ENCODE assay signal across 8 mouse cellular contexts in genomic region chrX:109013686-109014085, GRCm38 (mm10). TPM values are rescaled to one million over a fixed set of nuclear protein-coding genes. Genes with fewer than 3 reads are reported as not detected.
DNase-seq lines count a peak whose midpoint lies in the region; ATAC-seq lines count a peak whose summit lies in the region.

No protein-coding gene starts in this region.

- no peaks in the 10 kb centered on the region for H3K4me1 ChIP-seq in embryonic facial prominence, embryonic 11.5 days (ENCODE audit: control insufficient read depth, insufficient read depth, low read length)
- H3K4me1 ChIP-seq in heart, embryonic 15.5 days (replicated peaks): no peaks in the 10 kb centered on the region
- no peaks in the 10 kb centered on the region for H3K4me1 ChIP-seq in liver, embryonic 16.5 days (ENCODE audit: control insufficient read depth, low read depth, low read length)
- H3K4me1 ChIP-seq in neural tube, embryonic 14.5 days (ENCODE audit: control insufficient read depth, insufficient read depth, low read length): no peaks in the 10 kb centered on the region

- H3K27ac ChIP-seq in embryonic facial prominence, embryonic 11.5 days (replicated peaks; ENCODE audit: low read depth, low read length): no peak overlapping the region; the same call in 1 of the 2 replicates
- peak overlapping the region; percentile 78 for H3K27ac ChIP-seq in heart, embryonic 15.5 days
- 0 out of 2 replicates have a peak overlapping the region, but pooled peaks have one; percentile 2 for H3K27ac ChIP-seq in liver, embryonic 16.5 days (ENCODE audit: low read length)
- H3K27ac ChIP-seq in neural tube, embryonic 14.5 days (ENCODE audit: low read depth, low read length): no peak overlapping the region

- no peaks in the 10 kb centered on the region for H3K36me3 ChIP-seq in embryonic facial prominence, embryonic 11.5 days (replicated peaks; ENCODE audit: control insufficient read depth, insufficient read depth, low read depth, low read length)
- no peaks in the 10 kb centered on the region for H3K36me3 ChIP-seq in heart, embryonic 15.5 days
- no peaks in the 10 kb centered on the region for H3K36me3 ChIP-seq in liver, embryonic 16.5 days (ENCODE audit: control insufficient read depth, insufficient read depth)
- no peaks in the 10 kb centered on the region for H3K36me3 ChIP-seq in neural tube, embryonic 14.5 days (ENCODE audit: control insufficient read depth, insufficient read depth, low read length)

- H3K27me3 ChIP-seq in embryonic facial prominence, embryonic 11.5 days (ENCODE audit: control insufficient read depth, insufficient read depth, low read length): no peaks in the 10 kb centered on the region
- no peaks in the 10 kb centered on the region for H3K27me3 ChIP-seq in heart, embryonic 15.5 days
- H3K27me3 ChIP-seq in liver, embryonic 16.5 days (ENCODE audit: control insufficient read depth, insufficient read depth, low read depth, low read length): no peaks in the 10 kb centered on the region
- H3K27me3 ChIP-seq in neural tube, embryonic 14.5 days (ENCODE audit: control insufficient read depth, insufficient read depth, low read length): no peaks in the 10 kb centered on the region

- WGBS in embryonic facial prominence, embryonic 11.5 days: 16% methylated on average over 17 of the region's 17 CpGs
- WGBS in heart, embryonic 15.5 days: 9% methylated on average over 17 of the region's 17 CpGs
- WGBS in liver, embryonic 16.5 days (ENCODE audit: insufficient replicate concordance): 11% methylated on average over 17 of the region's 17 CpGs
- WGBS in neural tube, embryonic 14.5 days: 19% methylated on average over 17 of the region's 17 CpGs

- DNase-seq in CD4-positive, CD25-positive, alpha-beta regulatory T cell, adult 2 months (ENCODE audit: low read depth, low spot score): peak; percentile 69
- peak; percentile 34 for DNase-seq in T-cell, adult 2 months (ENCODE audit: low spot score)
- peak; percentile 54 for DNase-seq in embryonic facial prominence, embryonic 11.5 days (ENCODE audit: low spot score)
- DNase-seq in kidney, postnatal 10 days: peak; percentile 55
- peak; percentile 32 for DNase-seq in urinary bladder, postnatal 14 days (ENCODE audit: low spot score)

- ATAC-seq in embryonic facial prominence, embryonic 11.5 days (replicated peaks; ENCODE audit: insufficient number of reproducible peaks, low FRiP score, low TSS enrichment, low read depth): peak; percentile 88
- peak; percentile 73 for ATAC-seq in heart, embryonic 15.5 days (replicated peaks; ENCODE audit: insufficient number of reproducible peaks, insufficient read depth, low FRiP score, low read depth)
- ATAC-seq in liver, embryonic 16.5 days (ENCODE audit: low read depth): peak; percentile 69
- peak; percentile 79 for ATAC-seq in neural tube, embryonic 14.5 days (ENCODE audit: low read depth)

- H3K9ac ChIP-seq in embryonic facial prominence, embryonic 11.5 days (replicated peaks; ENCODE audit: low read length): peak overlapping the region; percentile 51
- H3K9ac ChIP-seq in heart, embryonic 15.5 days: peak overlapping the region; percentile 40
- peak overlapping the region; percentile 56 for H3K9ac ChIP-seq in liver, embryonic 16.5 days (ENCODE audit: low read depth, low read length)
- H3K9ac ChIP-seq in neural tube, embryonic 14.5 days (replicated peaks; ENCODE audit: low read depth, low read length): no peak overlapping the region

- H3K4me2 ChIP-seq in embryonic facial prominence, embryonic 11.5 days (ENCODE audit: low read depth, low read length): peak overlapping the region; percentile 34
- H3K4me2 ChIP-seq in heart, embryonic 15.5 days: peak overlapping the region; percentile 58
- H3K4me2 ChIP-seq in liver, embryonic 16.5 days (ENCODE audit: low read depth, low read length): peak overlapping the region; percentile 60
- peak overlapping the region; percentile 47 for H3K4me2 ChIP-seq in neural tube, embryonic 14.5 days (ENCODE audit: low read depth, low read length)

- no peaks in the 10 kb centered on the region for H3K9me3 ChIP-seq in embryonic facial prominence, embryonic 11.5 days (replicated peaks; ENCODE audit: control insufficient read depth, low read length)
- no peaks in the 10 kb centered on the region for H3K9me3 ChIP-seq in heart, embryonic 15.5 days (replicated peaks)
- H3K9me3 ChIP-seq in liver, embryonic 16.5 days (replicated peaks; ENCODE audit: control insufficient read depth, low read length): no peaks in the 10 kb centered on the region
- no peaks in the 10 kb centered on the region for H3K9me3 ChIP-seq in neural tube, embryonic 14.5 days (ENCODE audit: control insufficient read depth, low read length)

- H3K4me3 ChIP-seq in embryonic facial prominence, embryonic 11.5 days (ENCODE audit: low read depth, low read length): peak overlapping the region; percentile 33
- peak overlapping the region; percentile 53 for H3K4me3 ChIP-seq in heart, embryonic 15.5 days
- H3K4me3 ChIP-seq in liver, embryonic 16.5 days (ENCODE audit: low read depth, low read length): peak overlapping the region; percentile 63
- H3K4me3 ChIP-seq in neural tube, embryonic 14.5 days (ENCODE audit: low read depth, low read length): peak overlapping the region; percentile 39

RNA-seq across cellular contexts. Expression of gene Hmgn5, which starts 0.5 kb away (rescaled TPM):
- polyA plus RNA-seq in embryonic facial prominence, embryonic 11.5 days (2014; fragmentation: Nextera tagmentation; extraction: Ambion mirVana): 19.2 and 28.6 TPM in 2 replicates
- 17.5 and 20.8 TPM in 2 replicates for polyA plus RNA-seq in heart, embryonic 15.5 days (2015; fragmentation: Nextera tagmentation; extraction: Ambion mirVana)
- polyA plus RNA-seq in liver, embryonic 16.5 days (2015; fragmentation: Nextera tagmentation; extraction: Ambion mirVana): 11.3 and 15.2 TPM in 2 replicates
- 7.7 and 8.5 TPM in 2 replicates for polyA plus RNA-seq in neural tube, embryonic 14.5 days (2014; fragmentation: Nextera tagmentation; extraction: Ambion mirVana)

Comparison
In these comparisons a context has a peak if more than half of its experiments do, and no peak if none do; other contexts are left out.
1. H3K27ac ChIP-seq: peak in heart, embryonic 15.5 days (single experiment) and liver, embryonic 16.5 days (single experiment); none in embryonic facial prominence, embryonic 11.5 days (single experiment) and neural tube, embryonic 14.5 days (single experiment).
2. Peak in every context shown above with its lines, with median percentiles within 50 percentile points of each other: DNase-seq, ATAC-seq, H3K4me2 ChIP-seq and H3K4me3 ChIP-seq.